In the genomic region with DNA sequence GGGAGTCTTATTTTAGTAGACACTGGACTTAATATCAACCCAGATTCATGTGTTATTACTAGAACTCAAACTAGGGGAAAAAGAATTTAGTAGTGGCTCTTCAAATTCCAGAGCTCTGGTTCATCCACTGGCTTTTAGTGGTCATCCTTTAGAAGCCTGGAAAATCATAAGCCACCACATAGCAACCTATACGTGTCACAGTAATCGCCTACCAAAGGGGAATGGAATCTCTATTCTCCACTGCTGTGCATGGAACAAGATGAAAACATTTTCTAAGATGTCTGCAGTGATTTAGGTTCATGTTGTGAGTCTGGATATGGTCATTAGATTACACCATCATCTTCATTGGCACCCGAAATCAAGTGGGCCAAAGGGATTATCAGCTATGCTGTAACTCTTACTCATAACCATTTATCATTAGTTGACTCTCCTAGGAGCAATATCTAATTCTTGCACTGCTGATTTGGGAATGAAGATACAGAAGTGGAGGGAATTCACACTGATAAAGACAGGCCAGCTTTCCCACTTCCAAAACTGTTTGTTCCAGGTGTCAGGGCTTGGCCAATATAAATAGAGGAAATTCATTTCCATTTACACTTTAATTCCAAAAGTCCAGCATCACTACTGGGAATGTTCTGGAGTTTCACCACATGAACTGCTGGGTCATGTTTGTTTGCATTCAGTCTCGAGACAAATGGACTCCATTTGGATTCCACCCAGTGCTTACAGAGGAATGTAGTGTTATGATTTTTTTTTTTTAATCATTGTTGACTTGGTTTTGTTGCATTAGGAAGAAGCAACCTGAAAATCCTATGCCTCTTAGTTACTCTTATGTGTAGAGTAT, we compare ENCODE assay signal across 23 mouse cellular contexts. TPM values are rescaled to one million over a fixed set of nuclear protein-coding genes. Genes with fewer than 3 reads are reported as not detected.
DNase-seq lines count a peak whose midpoint lies in the region; ATAC-seq and TF ChIP-seq lines count a peak whose summit lies in the region.
"Had no signal": no experiment of that assay in that cellular context is flagged by ENCODE, and none has a peak within 500 bp of the region (broad histone marks: within the 10 kb centered on the region; RNA-seq: fewer than 3 reads in every experiment).

No protein-coding gene starts in this region.

- H3K9me3 ChIP-seq in liver, embryonic 16.5 days (replicated peaks; ENCODE audit: control insufficient read depth, low read length), result no peaks in the 10 kb centered on the region
- no peaks in the 10 kb centered on the region for H3K9me3 ChIP-seq in forebrain, embryonic 11.5 days (ENCODE audit: control insufficient read depth, low read length)
- H3K9me3 ChIP-seq: forebrain, embryonic 10.5 days; limb, embryonic 13.5 days; midbrain, embryonic 10.5 days; neural tube, embryonic 12.5 days had no signal

- no peak for TF ChIP-seq CTCF in heart, adult 2 months (IDR thresholded peaks at IDR 0.05)
- TF ChIP-seq CTCF in Patski (IDR thresholded peaks at IDR 0.05), result no peak

- no peak for TF ChIP-seq POLR2A in heart, adult 2 months (IDR thresholded peaks at IDR 0.05; ENCODE audit: insufficient read depth, low read depth, low read length)

- CTCF ChIA-PET in Patski (lab: Charles Lee), result interaction anchor here (0.8 kb wide), 1 partner anchor 10 kb away, joined by 3 read pairs; no protein-coding TSS in a partner anchor

- ATAC-seq in liver, embryonic 16.5 days (ENCODE audit: low read depth), result peak; percentile 67
- peak; percentile 82 for ATAC-seq in Patski
- no peak for ATAC-seq in forebrain, embryonic 11.5 days (replicated peaks; ENCODE audit: low FRiP score)

- TF ChIP-seq EP300 in heart, adult 2 months (IDR thresholded peaks at IDR 0.05; ENCODE audit: insufficient read depth, low read depth, low read length), result no peak

- in situ Hi-C loops in Patski (cut with MboI; ENCODE audit: low pct_unique_long_range_greater_than_20kb), result no loop called here

- intact Hi-C loops in heart, adult 2 months (cut with DNase I), result no loop called here

- no peaks in the 10 kb centered on the region for H3K36me3 ChIP-seq in heart, adult 2 months (ENCODE audit: control insufficient read depth, insufficient read depth, low read length)
- H3K36me3 ChIP-seq in liver, embryonic 16.5 days (ENCODE audit: control insufficient read depth, insufficient read depth), result no peaks in the 10 kb centered on the region
- no peaks in the 10 kb centered on the region for H3K36me3 ChIP-seq in forebrain, embryonic 11.5 days (ENCODE audit: control insufficient read depth, insufficient read depth, low read length)
- H3K36me3 ChIP-seq: forebrain, embryonic 10.5 days; limb, embryonic 13.5 days; midbrain, embryonic 10.5 days; neural tube, embryonic 12.5 days had no signal

- 65% methylated on average over 4 of the region's 4 CpGs for WGBS in heart, adult 2 months
- 55% methylated on average over 4 of the region's 4 CpGs for WGBS in liver, embryonic 16.5 days (ENCODE audit: insufficient replicate concordance)
- 85% methylated on average over 4 of the region's 4 CpGs for WGBS in forebrain, embryonic 11.5 days

- no peak overlapping the region for H3K27ac ChIP-seq in heart, adult 2 months
- no peak overlapping the region for H3K27ac ChIP-seq in liver, embryonic 16.5 days (ENCODE audit: low read length)
- H3K27ac ChIP-seq in forebrain, embryonic 11.5 days (ENCODE audit: low read depth, low read length), result no peak overlapping the region
- H3K27ac ChIP-seq: forebrain, embryonic 10.5 days; gastrocnemius, adult 2 months; limb, embryonic 13.5 days; macrophage; midbrain, embryonic 10.5 days; neural tube, embryonic 12.5 days had no signal

- POLR2A ChIA-PET in Patski (lab: Charles Lee), result no interaction called here

- no peak overlapping the region for H3K4me2 ChIP-seq in liver, embryonic 16.5 days (ENCODE audit: low read depth, low read length)
- H3K4me2 ChIP-seq in forebrain, embryonic 11.5 days (ENCODE audit: low read depth, low read length, severe bottlenecking), result no peak overlapping the region
- H3K4me2 ChIP-seq: limb, embryonic 13.5 days; neural tube, embryonic 12.5 days had no signal

- no peaks in the 10 kb centered on the region for H3K79me2 ChIP-seq in heart, adult 2 months (replicated peaks; ENCODE audit: control insufficient read depth, insufficient read depth, low read length)

- peak; percentile 11 for DNase-seq in heart, adult 8-10 months (ENCODE audit: low spot score)
- DNase-seq in heart, adult 2 months, result no peak
- no peak for DNase-seq in liver
- DNase-seq in 3134 (ENCODE audit: extremely low read depth, insufficient read length, low spot score), result peak; percentile 51
- DNase-seq in Patski (ENCODE audit: low read depth, low spot score), result no peak
- no peak for DNase-seq in forebrain, embryonic 11.5 days (ENCODE audit: low spot score)
- DNase-seq in c-Kit-positive CD71-positive TER-119-positive erythroid progenitor cells, embryonic 14.5 days (ENCODE audit: low spot score), result no peak
- DNase-seq: adrenal gland, postnatal 14 days; B cell, adult 2 months; cerebellum, adult 11-12 months; cerebellum, postnatal 25 days; embryo, embryonic 11 days; gastrocnemius, adult 2 months; kidney, adult 11 months; kidney, postnatal 4 days; thymus, postnatal 14 days had no signal

- H3K9ac ChIP-seq in heart, adult 2 months (ENCODE audit: low read depth, low read length), result no peak overlapping the region
- H3K9ac ChIP-seq in liver, embryonic 16.5 days (ENCODE audit: low read depth, low read length), result no peak overlapping the region
- no peak overlapping the region for H3K9ac ChIP-seq in forebrain, embryonic 11.5 days (ENCODE audit: low read length)
- H3K9ac ChIP-seq: limb, embryonic 13.5 days; neural tube, embryonic 12.5 days had no signal

- H3K27me3 ChIP-seq in heart, adult 2 months (ENCODE audit: control insufficient read depth, insufficient read depth, low read length), result no peaks in the 10 kb centered on the region
- H3K27me3 ChIP-seq in liver, embryonic 16.5 days (ENCODE audit: control insufficient read depth, insufficient read depth, low read depth, low read length), result no peaks in the 10 kb centered on the region
- no peaks in the 10 kb centered on the region for H3K27me3 ChIP-seq in Patski
- H3K27me3 ChIP-seq in forebrain, embryonic 11.5 days (ENCODE audit: control insufficient read depth, insufficient read depth, low read length), result no peaks in the 10 kb centered on the region
- H3K27me3 ChIP-seq: limb, embryonic 13.5 days; neural tube, embryonic 12.5 days had no signal

- H3K4me1 ChIP-seq in heart, adult 2 months (ENCODE audit: control insufficient read depth, insufficient read depth, low read length), result no peaks in the 10 kb centered on the region; the same call in none of the 2 replicates
- H3K4me1 ChIP-seq in liver, embryonic 16.5 days (ENCODE audit: control insufficient read depth, low read depth, low read length), result no peaks in the 10 kb centered on the region
- no peaks in the 10 kb centered on the region for H3K4me1 ChIP-seq in forebrain, embryonic 11.5 days (replicated peaks; ENCODE audit: control insufficient read depth, insufficient read depth, low read length)
- H3K4me1 ChIP-seq: forebrain, embryonic 10.5 days; limb, embryonic 13.5 days; midbrain, embryonic 10.5 days; neural tube, embryonic 12.5 days had no signal

- H3K4me3 ChIP-seq in heart, adult 2 months, result no peak overlapping the region
- H3K4me3 ChIP-seq in liver, embryonic 16.5 days (ENCODE audit: low read depth, low read length), result no peak overlapping the region
- no peak overlapping the region for H3K4me3 ChIP-seq in forebrain, embryonic 11.5 days (ENCODE audit: low read depth, low read length)
- H3K4me3 ChIP-seq: forebrain, embryonic 10.5 days; gastrocnemius, adult 2 months; limb, embryonic 13.5 days; midbrain, embryonic 10.5 days; neural tube, embryonic 12.5 days had no signal

RNA-seq across cellular contexts. Expression of a gene that starts 11.4 kb away (rescaled TPM):
- total RNA-seq in heart, adult 8-10 months (2022), result 1 to 10 TPM; 1.0 to 1.9 (median 1.2) TPM
- total RNA-seq in heart, adult 2 months (2021), result 1 to 10 TPM; 1.2 to 1.3 TPM
- polyA plus RNA-seq in heart, adult 2 months (2012; rRNA removed), result 2.0 and 2.3 TPM in 2 replicates
- polyA plus RNA-seq in liver, embryonic 16.5 days (2015; fragmentation: Nextera tagmentation; extraction: Ambion mirVana), result 4.7 and 5.7 TPM in 2 replicates
- polyA plus RNA-seq in Patski (2021), result 15.0 TPM
- polyA plus RNA-seq in forebrain, embryonic 11.5 days (2014; fragmentation: Nextera tagmentation; extraction: Ambion mirVana), result 2.5 TPM in 2 replicates
- total RNA-seq: granulocyte monocyte progenitor cell, adult 5-6 weeks had no signal
- polyA plus RNA-seq: macrophage had no signal

Comparison
In these comparisons a context has a peak if more than half of its experiments do, and no peak if none do; other contexts are left out.
1. DNase-seq: peak in heart, adult 8-10 months (single experiment) and 3134 (single experiment); none in heart, adult 2 months (0 of 2), liver (single experiment), Patski (single experiment), forebrain, embryonic 11.5 days (single experiment) and c-Kit-positive CD71-positive TER-119-positive erythroid progenitor cells, embryonic 14.5 days (single experiment).